Mouse (Mus musculus) thymus, adult 2 months (tissue): ENCODE results near the gene Pla2g4d.

Source experiments
- CTCF ChIP-seq: fragments of 200-500 bp; IDR thresholded peaks from 2 replicates; pipeline ENCODE4 v1.5.1; 2012; ENCODE audit warnings: mild to moderate bottlenecking, control low read depth, low read length, moderate library complexity, borderline replicate concordance; ENCODE audit not compliant: control insufficient read depth, poor library complexity, insufficient read depth; ENCODE audit errors: extremely low read depth
- POLR2A ChIP-seq: fragments of 200-500 bp; IDR thresholded peaks from 2 replicates; pipeline ENCODE4 v1.6.1; 2012; ENCODE audit warnings: mild to moderate bottlenecking, low read length, control low read depth, moderate library complexity; ENCODE audit not compliant: control insufficient read depth, poor library complexity, insufficient read depth; ENCODE audit errors: extremely low read depth

- TF ChIP-seq CTCF, result no peak
- no peak for TF ChIP-seq POLR2A
These were observed 32.7 kb downstream of the Pla2g4d start for GRCm38 (mm10) chr2:120256259-120256658.
